ENCODE assay signal across 16 mouse cellular contexts in genomic region chr19:36594409-36594808, GRCm38 (mm10).
"Had no signal": no experiment of that assay in that cellular context is flagged by ENCODE, and none has a peak within 500 bp of the region (broad histone marks: within the 10 kb centered on the region; RNA-seq: fewer than 3 reads in every experiment).

No protein-coding gene starts in this region.

- H3K9ac ChIP-seq: liver, embryonic 14.5 days; lung, embryonic 14.5 days; midbrain, embryonic 12.5 days; neural tube, embryonic 13.5 days; neural tube, embryonic 15.5 days had no signal

- ATAC-seq: midbrain, embryonic 16.5 days had no signal

- H3K9me3 ChIP-seq: midbrain, embryonic 10.5 days; midbrain, embryonic 12.5 days; neural tube, embryonic 13.5 days; neural tube, embryonic 15.5 days had no signal

- DNase-seq: lung, adult 18-20 months; lung, embryonic 14.5 days; lung, postnatal 10 days; lung, postnatal 4 days; midbrain, embryonic 14.5 days; right cerebral cortex, postnatal 14 days; thymus, adult 18-20 months; thymus, postnatal 14 days; thymus, postnatal 4 days had no signal

- H3K4me1 ChIP-seq: midbrain, embryonic 10.5 days; midbrain, embryonic 12.5 days; neural tube, embryonic 13.5 days; neural tube, embryonic 15.5 days had no signal

- H3K27ac ChIP-seq: liver, embryonic 14.5 days; midbrain, embryonic 10.5 days; midbrain, embryonic 12.5 days; neural tube, embryonic 13.5 days; neural tube, embryonic 15.5 days had no signal

- H3K4me2 ChIP-seq: lung, embryonic 14.5 days; midbrain, embryonic 12.5 days; neural tube, embryonic 13.5 days; neural tube, embryonic 15.5 days had no signal

- H3K36me3 ChIP-seq: midbrain, embryonic 10.5 days; midbrain, embryonic 12.5 days had no signal

- H3K27me3 ChIP-seq: midbrain, embryonic 12.5 days; neural tube, embryonic 13.5 days; neural tube, embryonic 15.5 days had no signal

- H3K4me3 ChIP-seq: midbrain, embryonic 10.5 days; midbrain, embryonic 12.5 days; myocyte; neural tube, embryonic 13.5 days; neural tube, embryonic 15.5 days had no signal
